Mouse (Mus musculus) mesoderm, embryonic 11.5 days (tissue): ENCODE measurements around the gene Lxn.

Experiments
- DNase-seq: peaks from one replicate; pipeline ENCODE4 v3.0.0-alpha.2; 2012; ENCODE audit warnings: low read depth, low spot score

The Lxn gene

GRCm38 (mm10) chr3:67463450-67464372 is at the start of gene Lxn:
TSS of gene Lxn (minus strand) at chr3:67463926.
- DNase-seq: peak; percentile 70

- peak; percentile 80 for DNase-seq
These were observed 49.1 kb upstream of the Lxn start for GRCm38 (mm10) chr3:67512807-67513206.

- DNase-seq: no peak
These were observed 44.6 kb upstream of the Lxn start for GRCm38 (mm10) chr3:67508216-67508892.

GRCm38 (mm10) chr3:67505286-67505685 is 41.6 kb upstream of the Lxn start:
- no peak for DNase-seq

GRCm38 (mm10) chr3:67503878-67504277 is 40.2 kb upstream of the Lxn start:
- DNase-seq: no peak

GRCm38 (mm10) chr3:67499406-67499791 is 35.7 kb upstream of the Lxn start:
- no peak for DNase-seq

GRCm38 (mm10) chr3:67498773-67499405 is 35.2 kb upstream of the Lxn start:
- DNase-seq: no peak

GRCm38 (mm10) chr3:67497998-67498397 is 34.3 kb upstream of the Lxn start:
- no peak for DNase-seq

- no peak for DNase-seq
These were observed 32.6 kb upstream of the Lxn start for GRCm38 (mm10) chr3:67496310-67496709.

GRCm38 (mm10) chr3:67493132-67493531 is 29.4 kb upstream of the Lxn start:
- no peak for DNase-seq

GRCm38 (mm10) chr3:67492086-67492869 is 28.6 kb upstream of the Lxn start:
- no peak for DNase-seq

GRCm38 (mm10) chr3:67490156-67490555 is 26.4 kb upstream of the Lxn start:
- DNase-seq: peak; percentile 11

GRCm38 (mm10) chr3:67485233-67485632 is 21.5 kb upstream of the Lxn start:
- no peak for DNase-seq

- DNase-seq: no peak
These were observed 18.7 kb upstream of the Lxn start for GRCm38 (mm10) chr3:67482400-67482799.

GRCm38 (mm10) chr3:67479806-67480205 is 16.1 kb upstream of the Lxn start:
- DNase-seq: no peak

- no peak for DNase-seq
These were observed 9.7 kb upstream of the Lxn start for GRCm38 (mm10) chr3:67473438-67473837.

- DNase-seq: no peak
These were observed 7.8 kb upstream of the Lxn start for GRCm38 (mm10) chr3:67471408-67472127.

GRCm38 (mm10) chr3:67467281-67467680 is 3.6 kb upstream of the Lxn start:
- no peak for DNase-seq

- no peak for DNase-seq
These were observed 2.9 kb upstream of the Lxn start for GRCm38 (mm10) chr3:67466576-67466975.

- DNase-seq: peak; percentile 24
These were observed 725 bp downstream of the Lxn start for GRCm38 (mm10) chr3:67463001-67463400.

- no peak for DNase-seq
These were observed 1.1 kb downstream of the Lxn start for GRCm38 (mm10) chr3:67462578-67462977.
